Mouse (Mus musculus) lung, postnatal 14 days (tissue): ENCODE measurements at regions not wholly inside any gene's neighbourhood (a gene's known extent, or its start where the extent isn't known, plus 50 kb on each side); places are given as distances from the start of the nearest gene placed in this dataset.
"Not testable (repeated sequence)": the region's sequence is repeated elsewhere in the genome, so short reads cannot be mapped to it uniquely, and the experiment has no call there.

ENCODE experiments used
- DNase-seq: peaks from one replicate; pipeline ENCODE4 v3.0.0; 2021

- DNase-seq: peak; percentile 54
These were observed 824.6 kb downstream of the Basp1 start for GRCm38 (mm10) chr15:24588943-24589342.

GRCm38 (mm10) chr15:24566981-24567380, 846.6 kb downstream of the Basp1 start:
- DNase-seq: no peak

- DNase-seq: no peak
These were observed 856.8 kb downstream of the Basp1 start for GRCm38 (mm10) chr15:24556806-24557205.

- DNase-seq: no peak
These were observed 863.5 kb downstream of the Basp1 start for GRCm38 (mm10) chr15:24550108-24550507.

GRCm38 (mm10) chr15:24530065-24530464, 883.5 kb downstream of the Basp1 start:
- DNase-seq: no peak

- no peak for DNase-seq
These were observed 886.2 kb downstream of the Basp1 start for GRCm38 (mm10) chr15:24527379-24527778.

- no peak for DNase-seq
These were observed 899.6 kb downstream of the Basp1 start for GRCm38 (mm10) chr15:24513926-24514325.

- no peak for DNase-seq
These were observed 911.5 kb downstream of the Basp1 start for GRCm38 (mm10) chr15:24501907-24502559.

GRCm38 (mm10) chr15:24486235-24486634, 927.3 kb downstream of the Basp1 start:
- no peak for DNase-seq

GRCm38 (mm10) chr15:24468239-24468638, 945.3 kb downstream of the Basp1 start:
- DNase-seq: no peak

- no peak for DNase-seq
These were observed 955.8 kb downstream of the Basp1 start for GRCm38 (mm10) chr15:24457726-24458125.

- no peak for DNase-seq
These were observed 980.5 kb downstream of the Basp1 start for GRCm38 (mm10) chr15:24433083-24433482.

- DNase-seq: no peak
These were observed 984.4 kb downstream of the Basp1 start for GRCm38 (mm10) chr15:24429154-24429553.

GRCm38 (mm10) chr15:24422333-24422942, 991.1 kb downstream of the Basp1 start:
- DNase-seq: no peak

- no peak for DNase-seq
These were observed 993.8 kb downstream of the Basp1 start for GRCm38 (mm10) chr15:24419736-24420135.

- DNase-seq: no peak
These were observed 994.4 kb downstream of the Basp1 start for GRCm38 (mm10) chr15:24419186-24419585.

GRCm38 (mm10) chr15:24407691-24408090, 1005.9 kb downstream of the Basp1 start:
- peak; percentile 2 for DNase-seq

GRCm38 (mm10) chr15:24405305-24405704, 1008.3 kb downstream of the Basp1 start:
- DNase-seq: no peak

GRCm38 (mm10) chr15:24400088-24400487, 1013.5 kb downstream of the Basp1 start:
- no peak for DNase-seq

- DNase-seq: no peak
These were observed 1055.2 kb downstream of the Basp1 start for GRCm38 (mm10) chr15:24358398-24358797.

- DNase-seq: no peak
These were observed 1064.5 kb downstream of the Basp1 start for GRCm38 (mm10) chr15:24348975-24349560.

GRCm38 (mm10) chr15:24335876-24336275, 1077.7 kb downstream of the Basp1 start:
- DNase-seq: not testable (repeated sequence)

GRCm38 (mm10) chr15:24303123-24303522, 1110.4 kb downstream of the Basp1 start:
- not testable (repeated sequence) for DNase-seq

- no peak for DNase-seq
These were observed 1116.3 kb downstream of the Basp1 start for GRCm38 (mm10) chr15:24297236-24297635.
